Mouse (Mus musculus): ENCODE measurements at regions not wholly inside any gene's neighbourhood (a gene's known extent, or its start where the extent isn't known, plus 50 kb on each side); places are given as distances from the start of the nearest gene placed in this dataset.
"Not testable (repeated sequence)": the region's sequence is repeated elsewhere in the genome, so short reads cannot be mapped to it uniquely, and the experiment has no call there.

- Histone ChIP-seq H3K4me3 (ENCODE audit: control insufficient read depth, low read depth, low read length) (no peak overlapping the region), H3K27ac (ENCODE audit: control insufficient read depth, insufficient read depth, low read depth, low read length) (no peak overlapping the region), H3K36me3 (ENCODE audit: control insufficient read depth, insufficient read depth, low read length) (no peaks in the 10 kb centered on the region), H3K4me1 (ENCODE audit: control insufficient read depth, insufficient read depth, low read length) (peaks cover 6% of the 10 kb centered on the region), H3K27me3 (ENCODE audit: control insufficient read depth, insufficient read depth, low read length) (no peaks in the 10 kb centered on the region)
- TF ChIP-seq POLR2A (IDR thresholded peaks at IDR 0.05; ENCODE audit: control insufficient read depth, low read depth, low read length) (no peak), CTCF (IDR thresholded peaks at IDR 0.05; ENCODE audit: control insufficient read depth, insufficient read depth, insufficient replicate concordance, low read depth, low read length) (no peak)
Measured at GRCm38 (mm10) chr6:31034796-31035195, 75.9 kb upstream of the Klf14 start.

GRCm38 (mm10) chr6:31037801-31038395, 79.0 kb upstream of the Klf14 start:
- H3K4me1 ChIP-seq (ENCODE audit: control insufficient read depth, insufficient read depth, low read length): peaks cover 4% of the 10 kb centered on the region
- TF ChIP-seq POLR2A (IDR thresholded peaks at IDR 0.05; ENCODE audit: control insufficient read depth, low read depth, low read length) (no peak), CTCF (IDR thresholded peaks at IDR 0.05; ENCODE audit: control insufficient read depth, insufficient read depth, insufficient replicate concordance, low read depth, low read length) (no peak)
- H3K27ac ChIP-seq (ENCODE audit: control insufficient read depth, insufficient read depth, low read depth, low read length): no peak overlapping the region
- H3K4me3 ChIP-seq (ENCODE audit: control insufficient read depth, low read depth, low read length): peak overlapping the region; percentile 47
- no peaks in the 10 kb centered on the region for H3K27me3 ChIP-seq (ENCODE audit: control insufficient read depth, insufficient read depth, low read length)
- no peaks in the 10 kb centered on the region for H3K36me3 ChIP-seq (ENCODE audit: control insufficient read depth, insufficient read depth, low read length)

- H3K27me3 ChIP-seq (ENCODE audit: control insufficient read depth, insufficient read depth, low read length); H3K4me1 ChIP-seq (ENCODE audit: control insufficient read depth, insufficient read depth, low read length); H3K4me3 ChIP-seq (ENCODE audit: control insufficient read depth, low read depth, low read length); H3K36me3 ChIP-seq (ENCODE audit: control insufficient read depth, insufficient read depth, low read length); H3K27ac ChIP-seq (ENCODE audit: control insufficient read depth, insufficient read depth, low read depth, low read length): not testable (repeated sequence)
Measured at GRCm38 (mm10) chr6:31038445-31038844, 79.6 kb upstream of the Klf14 start.

GRCm38 (mm10) chr6:31039485-31039884, 80.6 kb upstream of the Klf14 start:
- Histone ChIP-seq H3K4me3 (ENCODE audit: control insufficient read depth, low read depth, low read length) (no peak overlapping the region), H3K27me3 (ENCODE audit: control insufficient read depth, insufficient read depth, low read length) (no peaks in the 10 kb centered on the region), H3K4me1 (ENCODE audit: control insufficient read depth, insufficient read depth, low read length) (peaks cover 3% of the 10 kb centered on the region), H3K36me3 (ENCODE audit: control insufficient read depth, insufficient read depth, low read length) (no peaks in the 10 kb centered on the region), H3K27ac (ENCODE audit: control insufficient read depth, insufficient read depth, low read depth, low read length) (no peak overlapping the region)
- no peak for TF ChIP-seq CTCF (IDR thresholded peaks at IDR 0.05; ENCODE audit: control insufficient read depth, insufficient read depth, insufficient replicate concordance, low read depth, low read length)
- TF ChIP-seq POLR2A (IDR thresholded peaks at IDR 0.05; ENCODE audit: control insufficient read depth, low read depth, low read length): no peak

GRCm38 (mm10) chr6:31040783-31041182, 81.9 kb upstream of the Klf14 start:
- H3K4me1 ChIP-seq (ENCODE audit: control insufficient read depth, insufficient read depth, low read length): peaks cover 3% of the 10 kb centered on the region
- TF ChIP-seq POLR2A (IDR thresholded peaks at IDR 0.05; ENCODE audit: control insufficient read depth, low read depth, low read length): no peak
- TF ChIP-seq CTCF (IDR thresholded peaks at IDR 0.05; ENCODE audit: control insufficient read depth, insufficient read depth, insufficient replicate concordance, low read depth, low read length): no peak

GRCm38 (mm10) chr6:31043368-31043767, 84.5 kb upstream of the Klf14 start:
- Histone ChIP-seq H3K27me3 (ENCODE audit: control insufficient read depth, insufficient read depth, low read length) (no peaks in the 10 kb centered on the region), H3K36me3 (ENCODE audit: control insufficient read depth, insufficient read depth, low read length) (no peaks in the 10 kb centered on the region), H3K27ac (ENCODE audit: control insufficient read depth, insufficient read depth, low read depth, low read length) (no peak overlapping the region), H3K4me1 (ENCODE audit: control insufficient read depth, insufficient read depth, low read length) (no peaks in the 10 kb centered on the region), H3K4me3 (ENCODE audit: control insufficient read depth, low read depth, low read length) (no peak overlapping the region)
- TF ChIP-seq CTCF (IDR thresholded peaks at IDR 0.05; ENCODE audit: control insufficient read depth, insufficient read depth, insufficient replicate concordance, low read depth, low read length) (no peak), POLR2A (IDR thresholded peaks at IDR 0.05; ENCODE audit: control insufficient read depth, low read depth, low read length) (no peak)

More at GRCm38 (mm10) chr6:31040783-31041182, 81.9 kb upstream of the Klf14 start:
- Histone ChIP-seq H3K27ac (ENCODE audit: control insufficient read depth, insufficient read depth, low read depth, low read length) (no peak overlapping the region), H3K36me3 (ENCODE audit: control insufficient read depth, insufficient read depth, low read length) (no peaks in the 10 kb centered on the region), H3K27me3 (ENCODE audit: control insufficient read depth, insufficient read depth, low read length) (no peaks in the 10 kb centered on the region), H3K4me3 (ENCODE audit: control insufficient read depth, low read depth, low read length) (no peak overlapping the region)

GRCm38 (mm10) chr6:31043919-31044318, 85.0 kb upstream of the Klf14 start:
- TF ChIP-seq CTCF (IDR thresholded peaks at IDR 0.05; ENCODE audit: control insufficient read depth, insufficient read depth, insufficient replicate concordance, low read depth, low read length) (no peak), POLR2A (IDR thresholded peaks at IDR 0.05; ENCODE audit: control insufficient read depth, low read depth, low read length) (no peak)
- Histone ChIP-seq H3K4me1 (ENCODE audit: control insufficient read depth, insufficient read depth, low read length) (no peaks in the 10 kb centered on the region), H3K27me3 (ENCODE audit: control insufficient read depth, insufficient read depth, low read length) (no peaks in the 10 kb centered on the region), H3K36me3 (ENCODE audit: control insufficient read depth, insufficient read depth, low read length) (no peaks in the 10 kb centered on the region), H3K27ac (ENCODE audit: control insufficient read depth, insufficient read depth, low read depth, low read length) (no peak overlapping the region), H3K4me3 (ENCODE audit: control insufficient read depth, low read depth, low read length) (no peak overlapping the region)

GRCm38 (mm10) chr6:31046197-31046596, 87.3 kb upstream of the Klf14 start:
- Histone ChIP-seq H3K36me3 (ENCODE audit: control insufficient read depth, insufficient read depth, low read length) (no peaks in the 10 kb centered on the region), H3K27ac (ENCODE audit: control insufficient read depth, insufficient read depth, low read depth, low read length) (no peak overlapping the region), H3K4me1 (ENCODE audit: control insufficient read depth, insufficient read depth, low read length) (no peaks in the 10 kb centered on the region), H3K4me3 (ENCODE audit: control insufficient read depth, low read depth, low read length) (no peak overlapping the region), H3K27me3 (ENCODE audit: control insufficient read depth, insufficient read depth, low read length) (no peaks in the 10 kb centered on the region)
- no peak for TF ChIP-seq CTCF (IDR thresholded peaks at IDR 0.05; ENCODE audit: control insufficient read depth, insufficient read depth, insufficient replicate concordance, low read depth, low read length)
- TF ChIP-seq POLR2A (IDR thresholded peaks at IDR 0.05; ENCODE audit: control insufficient read depth, low read depth, low read length): no peak
